Mouse (Mus musculus) embryonic facial prominence, embryonic 14.5 days (tissue): ENCODE measurements around the gene Gm14399. TPM values are rescaled to one million over a fixed set of nuclear protein-coding genes. Genes with fewer than 3 reads are reported as not detected.
A peak's percentile ranks its signal among the peaks of the same experiment; 100 is the strongest.
"Not testable (repeated sequence)": the region's sequence is repeated elsewhere in the genome, so short reads cannot be mapped to it uniquely, and the experiment has no call there.

Experiments used
- ATAC-seq: fragments of 200-750 bp; cut with Nextera tagmentation; 2 replicates; pipeline ENCODE4 v1.8.0; 2017; ENCODE audit warnings: low read depth, moderate number of reproducible peaks, moderate TSS enrichment
- DNase-seq: peaks from one replicate; pipeline ENCODE4 v3.0.0-alpha.2; 2015; ENCODE audit warnings: low spot score
- H3K27ac ChIP-seq: fragments of 300-500 bp; sonication (generic); replicated peaks from 2 replicates; pipeline ENCODE4 v1.5.1; 2014; ENCODE audit warnings: low read depth, mild to moderate bottlenecking, low read length, moderate library complexity
- H3K27me3 ChIP-seq: fragments of 300-500 bp; sonication (generic); replicated peaks from 2 replicates; pipeline ENCODE4 v1.6.1; 2014; ENCODE audit warnings: low read length; ENCODE audit not compliant: control insufficient read depth, insufficient read depth
- H3K36me3 ChIP-seq: fragments of 300-500 bp; sonication (generic); 2 replicates; pipeline ENCODE4 v1.6.1; 2014; ENCODE audit warnings: low read length, mixed read lengths; ENCODE audit not compliant: control insufficient read depth, insufficient read depth
- H3K4me1 ChIP-seq: fragments of 300-500 bp; sonication (generic); 2 replicates; pipeline ENCODE4 v1.6.1; 2014; ENCODE audit warnings: antibody characterized with exemption, low read length; ENCODE audit not compliant: control insufficient read depth, insufficient read depth
- H3K4me2 ChIP-seq: fragments of 300-500 bp; sonication (generic); 2 replicates; pipeline ENCODE4 v1.6.1; 2014; ENCODE audit warnings: low read depth, mild to moderate bottlenecking, low read length, moderate library complexity, mixed read lengths
- H3K4me3 ChIP-seq: fragments of 300-500 bp; sonication (generic); 2 replicates; pipeline ENCODE4 v1.5.1; 2014; ENCODE audit warnings: low read depth, mild to moderate bottlenecking, low read length
- H3K9ac ChIP-seq: fragments of 300-500 bp; sonication (generic); 2 replicates; pipeline ENCODE4 v1.6.1; 2014; ENCODE audit warnings: low read depth, mild to moderate bottlenecking, low read length, moderate library complexity, mixed read lengths
- H3K9me3 ChIP-seq: fragments of 300-500 bp; sonication (generic); 2 replicates; pipeline ENCODE4 v1.6.1; 2016; ENCODE audit warnings: low read length; ENCODE audit not compliant: control insufficient read depth
- WGBS: fragments of 180-500 bp; shearing (Covaris S2); extraction: QIAGEN DNeasy Blood & Tissue Kit; methylation state at CpG from one replicate; pipeline ENCODE4 v1.1.7; 2014; 5-methylcytosine and 5-hydroxymethylcytosine counted together
- polyA plus RNA-seq: library from polyadenylated mRNA; unstranded; fragments of >200 nt; fragmentation: Nextera tagmentation; extraction: Ambion mirVana; gene quantifications from 2 replicates; pipeline ENCODE4 v1.2.1, GENCODE M21; 2014

The Gm14399 gene
- polyA plus RNA-seq, 1 experiment from 2014 or later: 5.8 TPM

DNA sequence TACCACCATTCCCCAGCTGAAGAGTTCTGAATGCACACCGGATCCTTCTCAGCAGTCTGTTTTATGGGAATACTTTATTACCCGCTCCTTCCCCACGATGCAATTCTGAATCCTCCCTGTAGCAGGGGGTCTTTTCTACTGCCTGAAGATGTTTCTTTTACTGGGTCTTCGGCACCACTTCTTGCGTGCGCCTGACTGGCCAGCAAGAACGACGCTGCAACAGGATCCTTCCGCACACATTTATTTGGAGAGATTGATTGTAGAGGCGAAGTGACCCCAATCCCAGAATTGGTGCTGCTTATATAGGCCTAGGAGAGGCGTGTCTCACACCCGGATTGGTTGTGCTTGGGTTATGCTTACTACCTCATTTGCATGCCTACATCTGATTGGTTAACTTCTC lies 23.3 kb upstream of the Gm14399 start:
- not testable (repeated sequence) for H3K36me3 ChIP-seq, H3K27me3 ChIP-seq, H3K9ac ChIP-seq, H3K4me1 ChIP-seq, H3K27ac ChIP-seq, DNase-seq, H3K4me2 ChIP-seq, H3K4me3 ChIP-seq, ATAC-seq, H3K9me3 ChIP-seq
- 95% methylated on average over 12 of the region's 12 CpGs for WGBS

DNA sequence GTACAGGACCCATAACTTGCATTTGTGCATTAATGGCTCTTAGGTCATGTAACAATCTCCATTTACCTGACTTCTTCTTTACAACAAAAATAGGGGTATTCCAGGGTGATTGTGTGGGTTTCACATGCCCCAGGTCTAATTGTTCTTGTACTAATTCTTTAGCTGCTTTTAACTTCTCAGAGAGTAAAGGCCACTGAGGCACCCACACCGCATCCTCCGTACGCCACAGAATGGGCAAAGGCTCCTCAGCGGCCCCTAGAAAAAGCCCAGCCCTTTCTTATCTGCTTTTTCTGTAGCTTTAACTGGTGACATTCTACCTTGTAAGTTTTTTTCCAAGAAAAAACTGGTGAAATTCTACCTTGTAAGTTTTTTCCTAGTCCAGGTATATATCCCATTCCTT lies 19.6 kb upstream of the Gm14399 start:
- H3K27me3 ChIP-seq, H3K27ac ChIP-seq, H3K4me3 ChIP-seq, H3K36me3 ChIP-seq, H3K9me3 ChIP-seq, DNase-seq, H3K9ac ChIP-seq, ATAC-seq, H3K4me1 ChIP-seq, H3K4me2 ChIP-seq: not testable (repeated sequence)
- WGBS: 85% methylated on average over 4 of the region's 4 CpGs

DNA sequence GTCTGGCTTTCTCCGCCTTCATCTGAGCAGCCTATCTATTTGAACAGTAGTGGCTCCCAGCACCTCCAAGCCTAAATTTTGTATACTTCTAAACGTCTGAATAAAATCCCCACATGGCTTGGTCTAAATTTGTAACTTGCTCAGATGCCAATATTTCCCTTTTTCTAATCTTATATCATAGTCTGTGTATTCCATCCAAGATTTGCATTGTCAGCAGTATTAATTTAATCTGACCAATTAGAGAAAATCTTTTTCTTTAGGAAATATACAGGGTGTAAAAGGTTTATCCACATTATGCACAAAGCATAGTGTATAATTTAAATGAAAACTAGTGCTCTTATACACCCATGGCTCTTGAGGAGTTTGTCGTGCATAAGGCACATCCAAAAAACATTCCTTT lies 16.8 kb upstream of the Gm14399 start:
- Histone ChIP-seq H3K9me3 (peaks cover 14% of the 10 kb centered on the region), H3K4me2 (no peak overlapping the region)
- WGBS: 85% methylated on average over 3 of the region's 3 CpGs

DNA sequence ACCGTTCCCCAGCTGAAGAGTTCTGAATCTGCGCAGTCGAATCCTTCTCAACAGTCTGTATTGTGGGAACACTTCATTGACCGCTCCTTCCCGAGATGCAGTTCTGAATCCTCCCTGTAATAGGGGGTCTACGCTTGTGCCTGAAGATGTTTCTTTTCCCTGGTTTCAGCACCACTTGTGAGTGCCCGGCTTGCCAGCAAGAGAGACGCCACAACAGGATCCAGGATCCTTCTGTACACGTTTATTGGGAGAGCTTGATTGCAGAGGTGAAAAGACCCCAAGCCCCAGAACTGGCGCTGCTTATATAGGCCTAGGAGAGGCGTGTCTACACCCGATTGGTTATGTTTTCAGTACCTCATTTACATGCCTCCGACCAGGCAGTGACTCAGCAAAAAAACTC lies 14.9 kb upstream of the Gm14399 start:
- Histone ChIP-seq H3K9me3 (peaks cover 14% of the 10 kb centered on the region), H3K27ac (no peak overlapping the region), H3K4me1 (no peaks in the 10 kb centered on the region), H3K4me2 (no peak overlapping the region), H3K4me3 (no peak overlapping the region), H3K36me3 (no peaks in the 10 kb centered on the region), H3K9ac (no peak overlapping the region), H3K27me3 (no peaks in the 10 kb centered on the region)
- 91% methylated on average over 13 of the region's 13 CpGs for WGBS
- ATAC-seq (no peak), DNase-seq (no peak)

More for the DNA sequence above, 16.8 kb upstream of the Gm14399 start:
- no peaks in the 10 kb centered on the region for H3K4me1 ChIP-seq
- no peak for ATAC-seq
- no peak overlapping the region for H3K27ac ChIP-seq
- H3K4me3 ChIP-seq: no peak overlapping the region
- no peak overlapping the region for H3K9ac ChIP-seq
- no peaks in the 10 kb centered on the region for H3K36me3 ChIP-seq
- no peaks in the 10 kb centered on the region for H3K27me3 ChIP-seq
- no peak for DNase-seq

DNA sequence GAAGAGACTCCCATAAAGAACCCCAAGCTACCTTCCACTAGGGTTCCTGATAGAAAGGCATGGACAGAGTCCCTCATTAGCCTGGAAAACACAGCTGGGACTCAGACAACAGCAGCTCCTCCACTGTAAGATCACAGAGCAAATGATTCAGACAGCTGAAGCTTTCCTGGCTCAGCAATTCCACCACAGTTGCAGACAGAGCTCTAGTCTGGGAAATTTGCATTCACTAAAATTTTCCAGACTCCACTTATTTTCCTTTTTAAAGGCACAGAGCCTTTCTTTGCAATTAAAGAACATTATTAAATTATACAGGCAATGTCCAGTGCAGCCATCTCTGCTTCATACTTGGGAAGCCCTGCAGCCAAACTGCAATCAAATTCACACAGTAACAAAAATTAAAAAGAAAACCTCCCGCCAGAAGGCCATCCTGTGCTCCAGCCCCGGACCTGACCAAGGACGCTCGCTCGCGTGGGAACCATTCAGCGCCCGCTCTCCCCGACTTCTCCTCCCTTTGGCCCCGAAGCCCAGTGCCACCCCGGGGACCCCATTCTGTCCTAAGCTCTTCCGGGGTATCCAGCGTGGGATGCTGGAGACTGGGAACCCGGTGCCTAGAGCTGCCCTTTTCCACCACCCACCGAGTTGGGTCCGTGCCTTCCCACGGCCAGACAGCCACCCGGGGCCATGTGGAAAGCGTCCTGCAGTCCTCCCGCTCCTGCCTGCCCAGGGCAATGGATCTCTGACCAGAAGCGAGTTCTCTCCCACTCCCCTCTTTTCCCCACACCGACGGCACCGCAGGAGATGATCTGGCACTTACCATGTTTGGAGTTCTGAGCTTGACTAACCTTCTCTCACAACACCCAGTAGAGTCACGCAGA lies 457 bp downstream of the Gm14399 start:
- not testable (repeated sequence) for H3K36me3 ChIP-seq, H3K27me3 ChIP-seq, H3K4me1 ChIP-seq, H3K27ac ChIP-seq, DNase-seq, H3K9me3 ChIP-seq, ATAC-seq
- H3K4me2 ChIP-seq: peak overlapping the region; percentile 29
- 5% methylated on average over 20 of the region's 25 CpGs for WGBS
- peak overlapping the region; percentile 43 for H3K4me3 ChIP-seq
- peak overlapping the region; percentile 53 for H3K9ac ChIP-seq

DNA sequence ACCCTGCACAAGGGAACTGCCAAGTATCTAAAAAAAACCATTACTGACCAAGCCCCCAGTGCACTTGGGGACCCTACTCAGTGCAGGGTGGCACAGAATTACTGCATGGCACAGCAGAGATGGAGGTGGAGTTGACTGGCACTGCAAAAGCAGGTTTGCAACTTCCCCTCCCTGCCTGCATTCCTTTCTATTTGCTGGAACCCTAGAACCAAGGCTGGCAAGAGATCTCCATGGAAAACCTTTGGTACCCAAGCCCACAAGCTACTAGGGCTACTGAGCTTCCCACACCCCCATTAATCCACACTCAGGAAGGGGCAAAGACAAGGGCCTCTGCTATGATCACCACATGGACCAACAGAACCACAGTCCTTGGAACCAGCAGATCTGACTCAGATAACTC lies 1.2 kb downstream of the Gm14399 start:
- H3K4me1 ChIP-seq, H3K9ac ChIP-seq, H3K4me2 ChIP-seq, H3K36me3 ChIP-seq, H3K27ac ChIP-seq, H3K9me3 ChIP-seq, DNase-seq, H3K4me3 ChIP-seq, H3K27me3 ChIP-seq, ATAC-seq: not testable (repeated sequence)

Other genes starting within 250 kb of the Gm14399 start
- gene Gm14444, start 131.8 kb downstream of the Gm14399 start, polyA plus RNA-seq: not detected in 2 replicates
- 0.68 and 2.0 TPM in 2 replicates for gene Gm14393, start 74.2 kb downstream of the Gm14399 start, polyA plus RNA-seq
- gene Gm14443, start 33.9 kb upstream of the Gm14399 start, polyA plus RNA-seq: 0.50 and 0.88 TPM in 2 replicates
- gene Gm14391, start 64.9 kb upstream of the Gm14399 start, polyA plus RNA-seq: 7.8 and 9.5 TPM in 2 replicates
- 2.9 TPM in 1 of 2 replicates, not detected in the other for gene Gm14440, start 133.1 kb upstream of the Gm14399 start, polyA plus RNA-seq
- 21.2 and 22.5 TPM in 2 replicates for gene Gm4631, start 196.2 kb upstream of the Gm14399 start, polyA plus RNA-seq
- gene Zfp968, start 230.4 kb upstream of the Gm14399 start, polyA plus RNA-seq: 5.6 TPM in 2 replicates